Mouse (Mus musculus) erythroblast, embryonic 14.5 days (primary cell): ENCODE measurements at regions not wholly inside any gene's neighbourhood (a gene's known extent, or its start where the extent isn't known, plus 50 kb on each side); places are given as distances from the start of the nearest gene placed in this dataset.

ENCODE experiments used
- GATA1 ChIP-seq: IDR thresholded peaks from 2 replicates; pipeline ENCODE4 v1.6.1; 2012; ENCODE audit warnings: low read length, inconsistent platforms, mixed read lengths
- TAL1 ChIP-seq: IDR thresholded peaks from 3 replicates; pipeline ENCODE4 v1.6.1; 2012; ENCODE audit warnings: low read length, inconsistent platforms, mixed read lengths

- TF ChIP-seq GATA1 (no peak), TAL1 (no peak)
Measured at GRCm38 (mm10) chr7:73222929-73223512, 152.3 kb upstream of the Rgma start.
